Mouse (Mus musculus) heart, embryonic 11.5 days (tissue): Measurements from ENCODE around the gene Endov. TPM values are rescaled to one million over a fixed set of nuclear protein-coding genes. Genes with fewer than 3 reads are reported as not detected.
A peak's percentile ranks its signal among the peaks of the same experiment; 100 is the strongest.

Experiments
- ATAC-seq: fragments of 200-750 bp; cut with Nextera tagmentation; replicated peaks from 2 replicates; pipeline ENCODE4 v1.8.0; 2017; ENCODE audit warnings: moderate library complexity; ENCODE audit not compliant: insufficient number of reproducible peaks, low FRiP score, low TSS enrichment
- H3K27ac ChIP-seq: fragments of 300-500 bp; sonication (generic); 2 replicates; pipeline ENCODE4 v1.5.1; 2014; ENCODE audit warnings: mild to moderate bottlenecking, low read depth, low read length
- H3K27me3 ChIP-seq: fragments of 300-500 bp; sonication (generic); 2 replicates; pipeline ENCODE4 v1.6.1; 2014; ENCODE audit warnings: mild to moderate bottlenecking, low read length, mixed read lengths; ENCODE audit not compliant: control insufficient read depth, insufficient read depth
- H3K36me3 ChIP-seq: fragments of 300-500 bp; sonication (generic); 2 replicates; pipeline ENCODE4 v1.6.1; 2014; ENCODE audit warnings: mild to moderate bottlenecking, low read length, moderate library complexity, mixed read lengths; ENCODE audit not compliant: control insufficient read depth, insufficient read depth
- H3K4me1 ChIP-seq: fragments of 300-500 bp; sonication (generic); 2 replicates; pipeline ENCODE4 v1.6.1; 2014; ENCODE audit warnings: low read length; ENCODE audit not compliant: control insufficient read depth, insufficient read depth
- H3K4me2 ChIP-seq: fragments of 300-500 bp; sonication (generic); 2 replicates; pipeline ENCODE4 v1.6.1; 2014; ENCODE audit warnings: mild to moderate bottlenecking, moderate library complexity
- H3K4me3 ChIP-seq: fragments of 300-500 bp; sonication (generic); 2 replicates; pipeline ENCODE4 v1.5.1; 2014; ENCODE audit warnings: low read depth, low read length
- H3K9ac ChIP-seq: fragments of 300-500 bp; sonication (generic); 2 replicates; pipeline ENCODE4 v1.6.1; 2014; ENCODE audit warnings: mild to moderate bottlenecking, low read depth, low read length, moderate library complexity
- H3K9me3 ChIP-seq: fragments of 300-500 bp; sonication (generic); replicated peaks from 2 replicates; pipeline ENCODE4 v1.6.1; 2016; ENCODE audit warnings: low read length; ENCODE audit not compliant: control insufficient read depth
- WGBS: fragments of 180-500 bp; shearing (Covaris S2); extraction: QIAGEN DNeasy Blood & Tissue Kit; methylation state at CpG from one replicate; pipeline ENCODE4 v1.1.7; 2014; ENCODE audit not compliant: insufficient replicate concordance; 5-methylcytosine and 5-hydroxymethylcytosine counted together
- polyA plus RNA-seq: library from polyadenylated mRNA; unstranded; fragments of >200 nt; fragmentation: Nextera tagmentation; extraction: Ambion mirVana; gene quantifications from 2 replicates; pipeline ENCODE4 v1.2.1, GENCODE M21; 2014

Gene Endov
- 8.9 and 9.2 TPM in 2 replicates for polyA plus RNA-seq

GRCm38 (mm10) chr11:119490861-119491689 lies at the start of gene Endov:
TSS of gene Endov (plus strand) at chr11:119491347.
- Histone ChIP-seq H3K27me3 (peaks cover 2% of the 10 kb centered on the region; the same call in 1 of the 2 replicates), H3K9me3 (no peaks in the 10 kb centered on the region), H3K36me3 (peaks cover 5% of the 10 kb centered on the region; the same call in 1 of the 2 replicates), H3K4me2 (peak within 1 kb of the TSS; percentile 70), H3K27ac (peak within 1 kb of the TSS; percentile 89), H3K4me3 (peak within 1 kb of the TSS; percentile 89), H3K9ac (peak within 1 kb of the TSS; percentile 92), H3K4me1 (peaks cover 4% of the 10 kb centered on the region; the same call in 1 of the 2 replicates)
- under 1% methylated on average over 60 of the region's 66 CpGs for WGBS
- peak; percentile 90 for ATAC-seq

- no peak for ATAC-seq
- Histone ChIP-seq H3K4me3 (no peak overlapping the region), H3K9ac (no peak overlapping the region), H3K27ac (no peak overlapping the region), H3K4me1 (no peaks in the 10 kb centered on the region), H3K27me3 (no peaks in the 10 kb centered on the region), H3K9me3 (no peaks in the 10 kb centered on the region), H3K36me3 (peaks cover 14% of the 10 kb centered on the region; the same call in 1 of the 2 replicates), H3K4me2 (no peak overlapping the region)
- WGBS = 87% methylated on average over 8 of the region's 8 CpGs
These were observed 48.9 kb upstream of the Endov start for GRCm38 (mm10) chr11:119442199-119442598.

DNA sequence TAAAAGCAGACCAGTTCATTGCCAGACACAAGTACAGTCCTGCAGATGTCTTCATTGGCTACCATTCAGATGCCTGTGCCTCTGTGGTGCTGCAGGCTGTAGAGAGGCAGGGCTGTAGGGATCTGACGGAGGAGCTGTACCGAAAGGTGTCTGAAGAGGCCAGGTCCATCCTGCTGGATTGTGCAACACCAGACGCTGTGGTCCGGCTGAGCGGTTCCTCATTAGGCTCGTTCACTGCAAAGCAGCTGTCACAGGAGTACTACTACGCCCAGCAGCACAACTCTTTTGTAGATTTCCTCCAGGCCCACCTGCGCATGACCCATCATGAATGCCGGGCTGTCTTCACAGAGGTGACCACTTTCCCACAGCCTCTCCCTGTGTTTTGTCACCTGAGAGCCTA lies 47.7 kb upstream of the Endov start:
- no peaks in the 10 kb centered on the region for H3K4me1 ChIP-seq
- H3K36me3 ChIP-seq = peaks cover 14% of the 10 kb centered on the region; the same call in 1 of the 2 replicates
- WGBS = 84% methylated on average over 9 of the region's 9 CpGs
- no peak overlapping the region for H3K27ac ChIP-seq
- H3K9ac ChIP-seq = no peak overlapping the region
- no peak overlapping the region for H3K4me3 ChIP-seq
- no peaks in the 10 kb centered on the region for H3K27me3 ChIP-seq
- H3K9me3 ChIP-seq = no peaks in the 10 kb centered on the region
- no peak overlapping the region for H3K4me2 ChIP-seq
- no peak for ATAC-seq

GRCm38 (mm10) chr11:119456097-119456496 lies 35.0 kb upstream of the Endov start:
- Histone ChIP-seq H3K27me3 (no peaks in the 10 kb centered on the region), H3K27ac (no peak overlapping the region), H3K36me3 (peaks cover 2% of the 10 kb centered on the region; the same call in 1 of the 2 replicates), H3K4me2 (no peak overlapping the region), H3K9ac (no peak overlapping the region), H3K9me3 (no peaks in the 10 kb centered on the region), H3K4me3 (no peak overlapping the region), H3K4me1 (no peaks in the 10 kb centered on the region)
- 75% methylated on average over 4 of the region's 4 CpGs for WGBS
- no peak for ATAC-seq

DNA sequence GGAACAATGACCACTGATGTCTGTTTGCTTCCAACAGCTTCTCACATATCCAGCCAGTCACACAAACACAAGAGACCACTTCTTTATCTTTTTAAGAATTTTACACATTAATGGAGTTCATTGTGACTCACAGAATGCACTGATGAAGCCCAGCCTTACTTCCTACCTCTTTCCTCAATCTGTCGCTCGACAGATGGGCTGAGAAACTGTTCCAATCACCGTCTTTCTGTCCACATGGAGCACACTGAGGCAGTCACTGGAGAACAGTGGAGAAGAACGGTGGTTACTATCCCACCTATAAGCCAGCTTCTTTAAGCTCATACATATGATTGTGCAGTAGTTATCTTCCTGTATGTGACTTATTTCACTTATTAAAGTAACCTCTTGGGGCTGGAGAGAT lies 13.3 kb upstream of the Endov start:
- 76% methylated on average over 4 of the region's 4 CpGs for WGBS
- Histone ChIP-seq H3K4me2 (no peak overlapping the region), H3K9me3 (no peaks in the 10 kb centered on the region), H3K27ac (no peak overlapping the region), H3K27me3 (no peaks in the 10 kb centered on the region), H3K4me1 (no peaks in the 10 kb centered on the region), H3K9ac (no peak overlapping the region), H3K4me3 (no peak overlapping the region), H3K36me3 (peaks cover 12% of the 10 kb centered on the region; the same call in 1 of the 2 replicates)
- no peak for ATAC-seq

GRCm38 (mm10) chr11:119491690-119492087 lies 542 bp downstream of the Endov start:
- Histone ChIP-seq H3K27me3 (peaks cover 2% of the 10 kb centered on the region; the same call in 1 of the 2 replicates), H3K4me2 (peak overlapping the region; percentile 70), H3K9ac (peak overlapping the region; percentile 92), H3K36me3 (peaks cover 3% of the 10 kb centered on the region; the same call in 1 of the 2 replicates), H3K9me3 (no peaks in the 10 kb centered on the region), H3K4me3 (peak overlapping the region; percentile 89), H3K27ac (peak overlapping the region; percentile 89), H3K4me1 (peaks cover 4% of the 10 kb centered on the region; the same call in 1 of the 2 replicates)
- ATAC-seq = no peak; the same call in 1 of the 2 replicates
- 6% methylated on average over 27 of the region's 27 CpGs for WGBS

DNA sequence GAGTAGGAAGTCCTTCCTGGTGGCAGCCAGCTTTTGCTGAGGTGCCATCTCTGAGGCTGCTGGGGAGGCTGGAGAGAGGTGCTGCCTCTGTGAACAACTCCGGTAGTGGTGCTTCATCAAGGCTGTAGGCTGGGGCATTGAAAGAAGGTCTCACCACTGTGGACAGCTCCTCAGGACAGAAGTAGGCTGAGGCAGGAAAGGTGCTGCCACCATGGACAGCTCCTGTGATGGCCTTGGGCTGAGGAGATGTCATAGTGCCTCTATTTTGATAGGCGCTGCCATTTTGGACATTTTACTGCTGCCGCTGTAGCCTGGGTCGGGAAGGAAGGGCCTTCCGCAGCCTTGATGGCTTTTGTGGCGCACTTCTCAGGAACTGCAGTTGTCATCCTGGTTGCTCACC lies 1.7 kb downstream of the Endov start:
- WGBS = 92% methylated on average over 6 of the region's 6 CpGs
- Histone ChIP-seq H3K4me3 (no peak overlapping the region), H3K27ac (no peak overlapping the region), H3K4me1 (peaks cover 4% of the 10 kb centered on the region; the same call in 1 of the 2 replicates), H3K27me3 (peaks cover 2% of the 10 kb centered on the region; the same call in 1 of the 2 replicates), H3K9me3 (no peaks in the 10 kb centered on the region), H3K4me2 (peak overlapping the region; percentile 70; the same call in 1 of the 2 replicates), H3K9ac (no peak overlapping the region), H3K36me3 (no peaks in the 10 kb centered on the region)
- no peak for ATAC-seq

DNA sequence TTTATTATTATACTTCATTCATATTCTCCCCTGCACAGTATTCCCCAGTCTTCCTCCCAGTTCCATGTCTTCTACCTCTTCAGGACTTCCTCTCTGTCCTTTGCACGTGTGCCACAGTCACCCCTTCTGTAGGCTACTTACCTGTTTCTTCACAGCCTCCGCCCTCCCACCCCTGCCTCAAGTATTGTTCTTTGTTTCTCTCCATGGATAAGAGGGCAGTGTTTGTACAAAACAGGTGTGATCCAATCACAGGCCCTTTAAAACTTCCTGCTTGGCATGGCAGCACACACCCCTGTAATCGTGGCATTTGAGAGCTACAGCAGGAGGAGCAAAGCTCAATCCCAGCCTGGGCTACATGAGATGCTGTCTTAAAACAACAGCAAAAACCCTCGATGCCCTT lies 2.4 kb downstream of the Endov start:
- Histone ChIP-seq H3K4me1 (peaks cover 4% of the 10 kb centered on the region; the same call in 1 of the 2 replicates), H3K4me2 (no peak overlapping the region), H3K27me3 (no peaks in the 10 kb centered on the region), H3K4me3 (no peak overlapping the region), H3K27ac (no peak overlapping the region), H3K9ac (no peak overlapping the region), H3K36me3 (no peaks in the 10 kb centered on the region), H3K9me3 (no peaks in the 10 kb centered on the region)
- 82% methylated on average over 4 of the region's 4 CpGs for WGBS
- no peak for ATAC-seq
